Mouse (Mus musculus): Measurements from ENCODE around the gene Naaa. TPM values are rescaled to one million over a fixed set of nuclear protein-coding genes. Genes with fewer than 3 reads are reported as not detected.

Naaa gene
- polyA plus RNA-seq, 1 experiment from 2014 or later = 3.2 TPM

- WGBS = 92% methylated on average over 13 of the region's 13 CpGs
- Histone ChIP-seq H3K27me3 (replicated peaks; ENCODE audit: low read depth, poor library complexity, severe bottlenecking) (no peaks in the 10 kb centered on the region), H3K9me3 (no peaks in the 10 kb centered on the region), H3K4me1 (no peaks in the 10 kb centered on the region), H3K36me3 (replicated peaks) (peaks cover 98% of the 10 kb centered on the region), H3K27ac (replicated peaks) (no peak overlapping the region), H3K4me3 (no peak overlapping the region)
- DNase-seq (ENCODE audit: low spot score) = no peak
Observed at GRCm38 (mm10) chr5:92302149-92302840, 24.3 kb upstream of the Naaa start.

GRCm38 (mm10) chr5:92294525-92294924, 16.6 kb upstream of the Naaa start:
- H3K9me3 ChIP-seq = no peaks in the 10 kb centered on the region
- H3K27ac ChIP-seq (replicated peaks) = no peak overlapping the region
- H3K27me3 ChIP-seq (replicated peaks; ENCODE audit: low read depth, poor library complexity, severe bottlenecking) = no peaks in the 10 kb centered on the region
- no peaks in the 10 kb centered on the region for H3K4me1 ChIP-seq
- 90% methylated on average over 2 of the region's 2 CpGs for WGBS
- H3K36me3 ChIP-seq (replicated peaks) = peaks cover 98% of the 10 kb centered on the region
- DNase-seq (ENCODE audit: low spot score) = no peak
- no peak overlapping the region for H3K4me3 ChIP-seq

- Histone ChIP-seq H3K4me3 (no peak overlapping the region), H3K27me3 (replicated peaks; ENCODE audit: low read depth, poor library complexity, severe bottlenecking) (no peaks in the 10 kb centered on the region), H3K36me3 (replicated peaks) (peaks cover 99% of the 10 kb centered on the region), H3K4me1 (no peaks in the 10 kb centered on the region), H3K27ac (replicated peaks) (no peak overlapping the region), H3K9me3 (no peaks in the 10 kb centered on the region)
- no peak for DNase-seq (ENCODE audit: low spot score)
- 93% methylated on average over 6 of the region's 6 CpGs for WGBS
Observed at GRCm38 (mm10) chr5:92291652-92292414, 13.9 kb upstream of the Naaa start.

- Histone ChIP-seq H3K36me3 (replicated peaks) (peaks cover 78% of the 10 kb centered on the region), H3K27ac (replicated peaks) (no peak overlapping the region), H3K4me1 (no peaks in the 10 kb centered on the region), H3K9me3 (no peaks in the 10 kb centered on the region), H3K4me3 (no peak overlapping the region), H3K27me3 (replicated peaks; ENCODE audit: low read depth, poor library complexity, severe bottlenecking) (no peaks in the 10 kb centered on the region)
- DNase-seq (ENCODE audit: low spot score) = no peak
- WGBS = 86% methylated on average over 6 of the region's 6 CpGs
Observed at GRCm38 (mm10) chr5:92287840-92288239, 9.9 kb upstream of the Naaa start.

GRCm38 (mm10) chr5:92283107-92283506, 5.1 kb upstream of the Naaa start:
- WGBS = 75% methylated on average over 3 of the region's 3 CpGs
- no peaks in the 10 kb centered on the region for H3K27me3 ChIP-seq (replicated peaks; ENCODE audit: low read depth, poor library complexity, severe bottlenecking)
- H3K4me1 ChIP-seq = peaks cover 8% of the 10 kb centered on the region

GRCm38 (mm10) chr5:92282571-92282970, 4.6 kb upstream of the Naaa start:
- Histone ChIP-seq H3K27me3 (replicated peaks; ENCODE audit: low read depth, poor library complexity, severe bottlenecking) (peaks cover under 1% of the 10 kb centered on the region; the same call in 1 of the 2 replicates), H3K27ac (replicated peaks) (no peak overlapping the region), H3K9me3 (no peaks in the 10 kb centered on the region), H3K36me3 (replicated peaks) (peaks cover 26% of the 10 kb centered on the region), H3K4me3 (no peak overlapping the region), H3K4me1 (peaks cover 13% of the 10 kb centered on the region)
- 84% methylated on average over 4 of the region's 4 CpGs for WGBS
- no peak for DNase-seq (ENCODE audit: low spot score)

More at GRCm38 (mm10) chr5:92283107-92283506, 5.1 kb upstream of the Naaa start:
- no peak overlapping the region for H3K27ac ChIP-seq (replicated peaks)
- no peaks in the 10 kb centered on the region for H3K9me3 ChIP-seq
- no peak for DNase-seq (ENCODE audit: low spot score)
- no peak overlapping the region for H3K4me3 ChIP-seq
- H3K36me3 ChIP-seq (replicated peaks) = peaks cover 31% of the 10 kb centered on the region

GRCm38 (mm10) chr5:92278942-92279537, 1.1 kb upstream of the Naaa start:
- Histone ChIP-seq H3K4me1 (peaks cover 14% of the 10 kb centered on the region), H3K27me3 (replicated peaks; ENCODE audit: low read depth, poor library complexity, severe bottlenecking) (peaks cover 28% of the 10 kb centered on the region), H3K36me3 (replicated peaks) (no peaks in the 10 kb centered on the region), H3K27ac (replicated peaks) (no peak overlapping the region), H3K9me3 (no peaks in the 10 kb centered on the region), H3K4me3 (no peak overlapping the region)
- DNase-seq (ENCODE audit: low spot score) = no peak
- 86% methylated on average over 10 of the region's 10 CpGs for WGBS

- 84% methylated on average over 7 of the region's 7 CpGs for WGBS
- Histone ChIP-seq H3K9me3 (no peaks in the 10 kb centered on the region), H3K36me3 (replicated peaks) (no peaks in the 10 kb centered on the region), H3K27me3 (replicated peaks; ENCODE audit: low read depth, poor library complexity, severe bottlenecking) (0 out of 2 replicates have a peak, but pooled peaks cover 9% of the 10 kb centered on the region), H3K27ac (replicated peaks) (no peak overlapping the region), H3K4me1 (no peaks in the 10 kb centered on the region), H3K4me3 (no peak overlapping the region)
- no peak for DNase-seq (ENCODE audit: low spot score)
Observed at GRCm38 (mm10) chr5:92270496-92270895, 7.5 kb downstream of the Naaa start.

GRCm38 (mm10) chr5:92263761-92264359, 14.1 kb downstream of the Naaa start:
- Histone ChIP-seq H3K27me3 (replicated peaks; ENCODE audit: low read depth, poor library complexity, severe bottlenecking) (peaks cover 18% of the 10 kb centered on the region), H3K4me1 (peaks cover 8% of the 10 kb centered on the region; the same call in 1 of the 2 replicates), H3K4me3 (no peak overlapping the region), H3K27ac (replicated peaks) (no peak overlapping the region; the same call in 1 of the 2 replicates), H3K36me3 (replicated peaks) (no peaks in the 10 kb centered on the region), H3K9me3 (no peaks in the 10 kb centered on the region)
- 27% methylated on average over 4 of the region's 4 CpGs for WGBS
- DNase-seq (ENCODE audit: low spot score) = no peak

GRCm38 (mm10) chr5:92262646-92263045, 15.3 kb downstream of the Naaa start:
- H3K4me1 ChIP-seq = peaks cover 8% of the 10 kb centered on the region; the same call in 1 of the 2 replicates
- 90% methylated on average over 8 of the region's 8 CpGs for WGBS
- peaks cover 23% of the 10 kb centered on the region for H3K27me3 ChIP-seq (replicated peaks; ENCODE audit: low read depth, poor library complexity, severe bottlenecking)
- H3K9me3 ChIP-seq = no peaks in the 10 kb centered on the region
- no peak overlapping the region for H3K27ac ChIP-seq (replicated peaks)
- DNase-seq (ENCODE audit: low spot score) = no peak
- no peaks in the 10 kb centered on the region for H3K36me3 ChIP-seq (replicated peaks)
- no peak overlapping the region for H3K4me3 ChIP-seq

GRCm38 (mm10) chr5:92256218-92256617, 21.8 kb downstream of the Naaa start, which contains the start of gene Ppef2:
Gene Ppef2 (minus strand): TSS chr5:92256278.
- H3K4me1 ChIP-seq = peaks cover 27% of the 10 kb centered on the region
- H3K27ac ChIP-seq (replicated peaks) = peak within 1 kb of the TSS; percentile 24
- WGBS = 8% methylated on average over 6 of the region's 6 CpGs
- no peak within 1 kb of the TSS for H3K4me3 ChIP-seq
- peak; percentile 29 for DNase-seq (ENCODE audit: low spot score)
- H3K36me3 ChIP-seq (replicated peaks) = no peaks in the 10 kb centered on the region
- peaks cover 50% of the 10 kb centered on the region for H3K27me3 ChIP-seq (replicated peaks; ENCODE audit: low read depth, poor library complexity, severe bottlenecking)
- no peaks in the 10 kb centered on the region for H3K9me3 ChIP-seq

- Histone ChIP-seq H3K36me3 (replicated peaks) (no peaks in the 10 kb centered on the region), H3K9me3 (0 out of 2 replicates have a peak, but pooled peaks cover 6% of the 10 kb centered on the region), H3K4me1 (peaks cover 24% of the 10 kb centered on the region), H3K27ac (replicated peaks) (no peak overlapping the region), H3K27me3 (replicated peaks; ENCODE audit: low read depth, poor library complexity, severe bottlenecking) (peaks cover 37% of the 10 kb centered on the region), H3K4me3 (no peak overlapping the region)
- no peak for DNase-seq (ENCODE audit: low spot score)
- WGBS = 82% methylated on average over 6 of the region's 6 CpGs
Observed at GRCm38 (mm10) chr5:92254476-92254875, 23.5 kb downstream of the Naaa start.

Data from embryonic facial prominence, embryonic 10.5 days (tissue).